Mouse (Mus musculus) liver, embryonic 16.5 days (tissue): ENCODE measurements around the gene Amn1. TPM values are rescaled to one million over a fixed set of nuclear protein-coding genes. Genes with fewer than 3 reads are reported as not detected.
A peak's percentile ranks its signal among the peaks of the same experiment; 100 is the strongest.
"Not testable (repeated sequence)": the region's sequence is repeated elsewhere in the genome, so short reads cannot be mapped to it uniquely, and the experiment has no call there.

Experiments
- ATAC-seq: fragments of 200-750 bp; cut with Nextera tagmentation; 2 replicates; pipeline ENCODE4 v1.8.0; 2017; ENCODE audit warnings: low read depth, mild to moderate bottlenecking, moderate number of reproducible peaks, moderate library complexity
- H3K27ac ChIP-seq: fragments of 300-500 bp; sonication (generic); 2 replicates; pipeline ENCODE4 v1.5.1; 2014; ENCODE audit warnings: mild to moderate bottlenecking, low read length
- H3K27me3 ChIP-seq: fragments of 300-500 bp; sonication (generic); 2 replicates; pipeline ENCODE4 v1.6.1; 2014; ENCODE audit warnings: low read depth, low read length, mixed read lengths; ENCODE audit not compliant: control insufficient read depth, insufficient read depth
- H3K36me3 ChIP-seq: fragments of 300-500 bp; sonication (generic); 2 replicates; pipeline ENCODE4 v1.6.1; 2014; ENCODE audit warnings: mild to moderate bottlenecking; ENCODE audit not compliant: control insufficient read depth, insufficient read depth
- H3K4me1 ChIP-seq: fragments of 300-500 bp; sonication (generic); 2 replicates; pipeline ENCODE4 v1.6.1; 2014; ENCODE audit warnings: low read depth, low read length, mixed read lengths; ENCODE audit not compliant: control insufficient read depth
- H3K4me2 ChIP-seq: fragments of 300-500 bp; sonication (generic); 2 replicates; pipeline ENCODE4 v1.6.1; 2014; ENCODE audit warnings: low read depth, low read length, mixed read lengths
- H3K4me3 ChIP-seq: fragments of 300-500 bp; sonication (generic); 2 replicates; pipeline ENCODE4 v1.5.1; 2014; ENCODE audit warnings: low read depth, mild to moderate bottlenecking, low read length
- H3K9ac ChIP-seq: fragments of 300-500 bp; sonication (generic); 2 replicates; pipeline ENCODE4 v1.6.1; 2014; ENCODE audit warnings: low read depth, low read length
- H3K9me3 ChIP-seq: fragments of 300-500 bp; sonication (generic); replicated peaks from 2 replicates; pipeline ENCODE4 v1.6.1; 2016; ENCODE audit warnings: low read length; ENCODE audit not compliant: control insufficient read depth
- WGBS: fragments of 180-500 bp; shearing (Covaris S2); extraction: QIAGEN DNeasy Blood & Tissue Kit; methylation state at CpG from one replicate; pipeline ENCODE4 v1.1.7; 2014; ENCODE audit not compliant: insufficient replicate concordance; 5-methylcytosine and 5-hydroxymethylcytosine counted together
- polyA plus RNA-seq: library from polyadenylated mRNA; unstranded; fragments of >200 nt; fragmentation: Nextera tagmentation; extraction: Ambion mirVana; gene quantifications from 2 replicates; pipeline ENCODE4 v1.2.1, GENCODE M21; 2015

Amn1 gene
- 7.3 and 8.3 TPM in 2 replicates for polyA plus RNA-seq

- H3K4me3 ChIP-seq: peak within 1 kb of the TSS; percentile 76
- peaks cover 20% of the 10 kb centered on the region for H3K4me1 ChIP-seq
- H3K27me3 ChIP-seq: no peaks in the 10 kb centered on the region
- peak; percentile 86 for ATAC-seq
- no peaks in the 10 kb centered on the region for H3K9me3 ChIP-seq
- WGBS: under 1% methylated on average over 34 of the region's 34 CpGs
- H3K27ac ChIP-seq: peak within 1 kb of the TSS; percentile 87
- H3K4me2 ChIP-seq: peak within 1 kb of the TSS; percentile 69
- no peaks in the 10 kb centered on the region for H3K36me3 ChIP-seq
- peak within 1 kb of the TSS; percentile 77 for H3K9ac ChIP-seq
Measured at GRCm38 (mm10) chr6:149188041-149188924, at the start of gene Amn1. Amn1 (minus strand) TSS chr6:149188712.

GRCm38 (mm10) chr6:149236807-149237206 lies 48.3 kb upstream of the Amn1 start:
- H3K9me3 ChIP-seq: no peaks in the 10 kb centered on the region
- H3K36me3 ChIP-seq: no peaks in the 10 kb centered on the region
- no peaks in the 10 kb centered on the region for H3K27me3 ChIP-seq
- WGBS: 78% methylated on average over 2 of the region's 2 CpGs
- peaks cover 3% of the 10 kb centered on the region for H3K4me1 ChIP-seq
- H3K27ac ChIP-seq: no peak overlapping the region
- H3K9ac ChIP-seq: no peak overlapping the region
- H3K4me2 ChIP-seq: no peak overlapping the region
- no peak overlapping the region for H3K4me3 ChIP-seq
- ATAC-seq: no peak

- Histone ChIP-seq H3K4me3 (no peak overlapping the region), H3K4me2 (no peak overlapping the region), H3K9me3 (no peaks in the 10 kb centered on the region), H3K27ac (no peak overlapping the region), H3K4me1 (peaks cover 3% of the 10 kb centered on the region), H3K9ac (no peak overlapping the region), H3K27me3 (no peaks in the 10 kb centered on the region), H3K36me3 (no peaks in the 10 kb centered on the region)
- ATAC-seq: peak; percentile 75
- 15% methylated on average over 3 of the region's 3 CpGs for WGBS
Measured at GRCm38 (mm10) chr6:149233918-149234317, 45.4 kb upstream of the Amn1 start.

- no peak overlapping the region for H3K4me2 ChIP-seq
- H3K4me1 ChIP-seq: no peaks in the 10 kb centered on the region
- H3K4me3 ChIP-seq: no peak overlapping the region
- no peaks in the 10 kb centered on the region for H3K36me3 ChIP-seq
- H3K9ac ChIP-seq: no peak overlapping the region
- ATAC-seq: no peak
- no peaks in the 10 kb centered on the region for H3K9me3 ChIP-seq
- 83% methylated on average over 4 of the region's 4 CpGs for WGBS
- no peak overlapping the region for H3K27ac ChIP-seq
- no peaks in the 10 kb centered on the region for H3K27me3 ChIP-seq
Measured at GRCm38 (mm10) chr6:149224751-149225150, 36.2 kb upstream of the Amn1 start.

- H3K4me3 ChIP-seq: no peak overlapping the region
- no peaks in the 10 kb centered on the region for H3K27me3 ChIP-seq
- H3K4me2 ChIP-seq: no peak overlapping the region
- no peak overlapping the region for H3K27ac ChIP-seq
- no peaks in the 10 kb centered on the region for H3K4me1 ChIP-seq
- no peak overlapping the region for H3K9ac ChIP-seq
- no peaks in the 10 kb centered on the region for H3K36me3 ChIP-seq
- no peaks in the 10 kb centered on the region for H3K9me3 ChIP-seq
- no peak for ATAC-seq
Measured at GRCm38 (mm10) chr6:149221296-149221695, 32.8 kb upstream of the Amn1 start.

GRCm38 (mm10) chr6:149198572-149198971 lies 10.1 kb upstream of the Amn1 start:
- H3K27me3 ChIP-seq: no peaks in the 10 kb centered on the region
- H3K4me3 ChIP-seq: no peak overlapping the region
- peak; percentile 35 for ATAC-seq
- no peak overlapping the region for H3K4me2 ChIP-seq
- H3K36me3 ChIP-seq: no peaks in the 10 kb centered on the region
- peaks cover 8% of the 10 kb centered on the region for H3K4me1 ChIP-seq
- H3K27ac ChIP-seq: no peak overlapping the region
- H3K9me3 ChIP-seq: no peaks in the 10 kb centered on the region
- H3K9ac ChIP-seq: no peak overlapping the region

GRCm38 (mm10) chr6:149197116-149197515 lies 8.6 kb upstream of the Amn1 start:
- no peaks in the 10 kb centered on the region for H3K27me3 ChIP-seq
- WGBS: 55% methylated on average over 3 of the region's 3 CpGs
- no peak overlapping the region for H3K4me2 ChIP-seq
- no peaks in the 10 kb centered on the region for H3K36me3 ChIP-seq
- no peaks in the 10 kb centered on the region for H3K9me3 ChIP-seq
- H3K4me3 ChIP-seq: no peak overlapping the region
- peaks cover 18% of the 10 kb centered on the region for H3K4me1 ChIP-seq
- H3K27ac ChIP-seq: no peak overlapping the region
- no peak for ATAC-seq
- no peak overlapping the region for H3K9ac ChIP-seq

- ATAC-seq: peak; percentile 84
- H3K4me2 ChIP-seq: peak overlapping the region; percentile 57
Measured at GRCm38 (mm10) chr6:149193276-149193905, 4.9 kb upstream of the Amn1 start.

GRCm38 (mm10) chr6:149191951-149192350 lies 3.4 kb upstream of the Amn1 start:
- not testable (repeated sequence) for ATAC-seq, H3K4me2 ChIP-seq, H3K9ac ChIP-seq, H3K4me3 ChIP-seq, H3K27me3 ChIP-seq, H3K9me3 ChIP-seq, H3K27ac ChIP-seq, H3K36me3 ChIP-seq
- 77% methylated on average over 5 of the region's 5 CpGs for WGBS
- peaks cover 30% of the 10 kb centered on the region for H3K4me1 ChIP-seq

More at GRCm38 (mm10) chr6:149193276-149193905, 4.9 kb upstream of the Amn1 start:
- H3K9me3 ChIP-seq: no peaks in the 10 kb centered on the region
- no peaks in the 10 kb centered on the region for H3K27me3 ChIP-seq
- H3K9ac ChIP-seq: peak overlapping the region; percentile 49
- H3K4me1 ChIP-seq: peaks cover 25% of the 10 kb centered on the region
- WGBS: 34% methylated on average over 5 of the region's 5 CpGs
- H3K27ac ChIP-seq: peak overlapping the region; percentile 97
- H3K36me3 ChIP-seq: no peaks in the 10 kb centered on the region
- H3K4me3 ChIP-seq: no peak overlapping the region
